Mouse (Mus musculus): Measurements from ENCODE around the gene Psmd10. TPM values are rescaled to one million over a fixed set of nuclear protein-coding genes. Genes with fewer than 3 reads are reported as not detected.
A peak's percentile ranks its signal among the peaks of the same experiment; 100 is the strongest.

The Psmd10 gene
- 10 to 100 TPM; 23.0 to 24.3 TPM for total RNA-seq (2021)
- long read RNA-seq, experiment 1, transcript Psmd10-201 (5 exons, 1,430 nt), result major isoform, 32 of 35 reads
- long read RNA-seq, experiment 1, partial matches to known transcripts, result 1 of 35 reads
- long read RNA-seq, experiment 1, other reads (novel, unspliced or antisense), result 0 of 35 reads
- long read RNA-seq, experiment 2, transcript Psmd10-201 (5 exons, 1,430 nt), result major isoform, 23 of 28 reads
- long read RNA-seq, experiment 2, partial matches to known transcripts, result 0 of 28 reads
- long read RNA-seq, experiment 2, other reads (novel, unspliced or antisense), result 1 of 28 reads

DNA sequence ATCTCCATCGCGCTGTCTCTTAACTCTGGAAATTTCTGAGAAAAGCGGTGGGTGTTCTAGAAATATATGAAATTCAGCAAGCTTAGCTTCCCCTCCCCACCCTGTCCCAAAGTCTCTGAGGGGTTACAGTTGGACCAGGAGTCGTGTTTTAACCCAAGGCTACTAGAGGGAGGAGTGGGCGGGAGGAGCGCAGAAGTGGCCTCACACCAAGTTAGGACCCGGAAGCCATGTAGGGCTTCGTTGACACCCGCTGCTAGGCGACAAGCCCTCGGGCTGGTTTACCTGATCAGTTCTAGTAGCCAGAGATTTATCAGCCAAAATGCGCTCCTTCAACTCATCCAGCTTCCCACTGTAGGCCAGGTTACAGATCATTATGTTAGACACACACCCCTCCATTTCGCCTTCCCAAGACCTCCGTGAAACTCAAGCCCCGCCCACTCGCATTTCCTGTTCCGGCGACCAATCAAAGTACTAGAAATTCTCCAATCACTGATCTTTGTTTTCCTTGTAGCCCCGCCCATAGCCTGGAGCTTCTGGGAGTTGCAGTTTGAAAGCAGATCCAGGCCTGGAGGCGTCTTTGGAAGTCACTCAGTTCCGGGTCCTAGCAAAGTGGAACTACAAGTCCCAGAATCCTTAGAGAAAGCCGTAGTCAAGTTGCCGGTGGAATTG, at the start of gene Psmd10, which contains the start of gene Atg4a:
Gene Psmd10, minus strand, starts transcription at position 457 of the 669 bp plus-strand sequence.
Gene Atg4a, plus strand, starts transcription at position 636 of the 669 bp plus-strand sequence.
- peak; percentile 85 for DNase-seq

DNA sequence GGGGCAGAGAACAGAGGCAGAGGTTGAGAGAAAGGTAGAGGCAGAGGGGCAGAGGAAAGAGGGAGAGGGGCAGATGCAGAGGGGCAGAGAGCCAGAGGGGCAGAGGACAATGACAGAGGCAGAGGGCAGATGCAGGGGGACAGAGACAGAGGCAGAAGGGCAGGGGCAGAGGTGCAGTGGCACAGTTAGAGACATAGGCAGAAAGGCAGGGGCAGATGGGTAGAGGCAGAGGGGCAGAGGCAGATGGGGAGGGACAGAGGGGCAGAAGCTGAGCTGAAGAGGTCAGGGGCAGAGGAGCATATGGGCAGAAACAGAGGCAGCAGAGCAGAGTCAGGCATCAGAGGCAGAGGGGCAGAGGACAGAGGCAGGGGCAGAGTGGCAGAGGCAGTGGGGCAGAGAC, 42.4 kb upstream of the Psmd10 start:
- DNase-seq, result no peak

DNA sequence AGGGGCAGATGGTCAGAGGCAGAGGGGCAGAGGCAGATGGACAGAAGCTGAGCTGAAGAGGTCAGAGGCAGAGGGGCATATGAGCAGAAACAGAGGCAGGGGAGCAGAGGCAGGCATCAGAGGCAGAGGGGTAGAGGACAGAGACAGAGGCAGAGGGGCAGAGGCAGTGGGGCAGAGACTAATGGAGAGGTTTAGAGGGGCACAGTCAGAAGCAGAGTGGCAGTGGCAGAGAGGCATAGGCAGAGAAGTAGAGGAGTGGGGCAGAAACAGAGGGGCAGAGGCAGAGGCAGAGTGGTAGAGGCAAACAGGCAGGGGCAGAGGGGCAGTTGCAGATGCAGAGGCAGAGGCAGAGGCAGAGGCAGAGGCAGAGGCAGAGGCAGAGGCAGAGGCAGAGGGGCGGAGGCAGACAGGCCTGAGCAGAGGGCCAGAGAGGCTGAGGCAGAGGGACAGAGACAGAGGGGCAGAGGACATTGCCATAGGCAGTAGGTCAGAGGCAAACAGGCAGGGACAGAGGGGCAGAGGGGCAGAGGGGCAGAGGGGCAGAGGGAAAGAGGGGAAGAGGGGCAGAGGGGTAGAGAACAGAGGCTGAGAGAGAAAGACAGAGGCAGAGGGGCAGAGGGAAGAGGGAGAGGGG, 41.5 kb upstream of the Psmd10 start:
- no peak for DNase-seq

DNA sequence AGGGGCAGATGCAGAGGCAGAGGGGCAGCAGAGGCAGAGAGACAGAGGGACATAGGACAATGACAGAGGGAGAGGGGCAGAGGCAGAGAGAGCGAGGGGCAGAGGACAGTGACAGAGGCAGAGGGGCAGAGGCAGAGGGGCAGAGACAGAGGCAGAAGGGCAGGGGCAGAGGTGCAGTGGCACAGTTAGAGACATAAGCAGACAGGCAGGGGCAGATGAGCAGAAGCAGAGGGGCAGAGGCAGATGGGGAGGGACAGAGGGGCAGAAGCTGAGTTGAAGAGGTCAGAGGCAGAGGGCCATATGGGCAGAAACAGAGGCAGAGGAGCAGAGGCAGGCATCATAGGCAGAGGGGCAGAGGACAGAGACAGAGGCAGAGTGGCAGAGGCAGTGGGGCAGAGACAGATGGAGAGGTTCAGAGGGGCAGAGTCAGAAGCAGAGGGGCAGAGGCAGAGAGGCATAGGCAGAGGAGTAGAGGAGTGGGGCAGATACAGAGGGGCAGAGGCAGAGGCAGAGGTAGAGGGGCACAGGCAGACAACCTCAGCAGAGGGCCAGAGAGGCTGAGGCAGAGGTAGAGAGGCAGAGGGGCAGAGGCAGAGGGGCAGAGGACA, 40.5 kb upstream of the Psmd10 start:
- no peak for DNase-seq

DNA sequence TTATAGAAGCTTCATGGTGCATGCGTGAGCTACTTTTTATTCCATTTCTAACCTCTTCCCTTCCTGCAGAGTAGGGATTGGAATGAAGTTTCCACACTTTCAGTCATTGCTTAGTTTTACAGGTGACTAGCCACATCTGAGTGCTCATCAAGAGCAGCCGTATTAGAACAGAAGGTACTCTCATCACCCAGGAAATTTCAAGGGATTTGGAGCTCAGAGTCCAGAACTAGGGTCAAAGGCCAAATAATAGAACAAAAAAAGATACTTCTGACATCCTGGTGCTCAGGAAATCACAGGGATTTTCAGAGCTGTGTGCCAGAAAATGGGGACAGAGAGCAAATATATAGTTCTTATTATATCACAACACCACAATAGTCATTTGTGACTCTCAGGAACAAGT, 28.7 kb upstream of the Psmd10 start:
- DNase-seq, result no peak

DNA sequence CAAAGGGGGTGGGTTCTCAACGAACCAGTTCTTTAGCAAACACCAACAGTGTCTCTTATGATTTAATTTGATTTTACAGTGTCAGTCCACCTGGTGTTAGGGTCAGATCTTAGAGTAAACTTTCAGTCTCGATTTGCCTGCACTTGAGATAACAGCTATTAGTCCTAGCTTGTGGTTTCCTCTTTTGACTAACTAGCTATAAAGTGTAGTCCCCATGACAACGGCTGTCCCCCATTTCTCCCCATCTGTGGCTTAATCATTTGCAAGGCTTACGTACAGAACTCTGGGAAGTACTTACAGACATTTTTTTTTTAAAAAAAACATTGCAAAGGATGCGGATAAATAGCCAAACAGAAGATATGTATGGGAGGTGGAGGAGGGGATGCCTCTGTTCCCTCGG, 28.3 kb upstream of the Psmd10 start:
- no peak for DNase-seq

DNA sequence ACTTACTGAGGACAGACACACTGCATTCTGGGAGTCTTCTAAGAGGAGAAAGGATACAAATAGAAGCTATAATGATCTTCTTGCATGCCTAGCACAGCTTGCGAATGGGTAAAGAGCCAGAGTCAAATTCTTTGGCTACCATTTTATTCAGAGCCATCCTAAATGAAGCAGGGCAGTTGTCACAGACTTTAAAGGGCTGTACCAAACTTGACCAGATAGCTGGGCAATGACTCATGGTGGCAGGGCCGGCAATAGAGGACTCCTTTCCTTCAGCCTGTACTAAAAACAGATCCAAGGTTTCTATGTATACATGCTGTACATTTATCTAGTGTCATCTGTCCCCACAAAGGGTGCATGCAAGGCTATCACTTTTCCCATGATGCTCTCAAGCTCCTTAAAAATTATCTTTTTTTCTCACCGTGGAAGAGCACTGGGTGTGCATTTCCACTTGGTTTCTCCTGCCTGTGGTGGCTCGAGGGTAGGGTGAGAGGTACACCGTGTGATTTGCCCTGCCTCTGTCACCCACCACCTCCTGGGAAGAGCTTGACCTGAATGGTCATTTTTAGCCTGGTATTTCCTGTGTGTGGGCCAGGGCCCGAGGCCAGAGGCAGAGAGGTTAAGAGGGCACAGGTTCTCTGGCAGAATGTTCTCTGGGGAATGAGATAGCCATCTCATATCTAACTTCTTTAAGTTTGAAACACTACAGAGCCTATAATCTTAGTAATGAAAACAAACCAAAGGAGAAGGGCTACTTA, 26.9 kb upstream of the Psmd10 start:
- DNase-seq, result peak; percentile 10

DNA sequence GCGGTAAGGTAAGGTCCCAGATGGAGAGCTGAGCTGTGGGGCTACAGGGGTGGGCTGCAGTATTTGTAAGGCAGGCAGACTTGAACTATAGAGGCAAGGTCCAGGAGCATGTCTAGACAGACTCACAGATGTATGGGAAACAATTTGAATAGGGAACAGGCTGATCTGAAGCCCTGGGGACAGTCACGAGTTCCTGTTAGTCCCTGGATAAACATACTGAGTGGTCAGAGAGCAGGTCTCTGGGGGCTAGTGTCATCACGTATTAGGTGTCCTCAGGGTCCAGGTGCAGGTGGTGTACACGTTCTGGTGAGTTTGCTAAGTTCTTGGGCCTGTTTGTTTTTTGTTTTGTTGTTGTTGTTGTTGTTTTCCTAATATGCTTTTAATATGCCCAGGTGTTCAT, 23.6 kb upstream of the Psmd10 start:
- DNase-seq, result no peak

DNA sequence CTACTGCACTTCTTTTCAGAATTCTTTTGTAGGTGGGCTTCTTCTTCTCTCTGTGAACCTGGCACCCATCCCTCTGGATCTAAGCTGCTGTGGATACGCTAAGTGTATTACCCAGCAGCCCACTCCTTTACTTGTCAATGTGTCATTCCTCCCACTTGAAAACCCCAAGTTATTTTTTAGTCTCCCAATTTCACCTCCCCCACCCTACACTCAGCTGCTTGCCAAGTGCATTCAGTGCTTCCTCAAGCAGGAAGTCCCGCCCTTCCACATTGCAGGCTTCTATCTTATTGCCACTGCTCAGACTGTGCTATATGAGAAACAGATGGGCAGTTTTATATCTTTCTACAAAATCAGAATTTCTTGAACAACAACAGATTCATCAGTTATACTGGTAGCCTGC, 23.0 kb upstream of the Psmd10 start:
- DNase-seq, result peak; percentile 12

DNA sequence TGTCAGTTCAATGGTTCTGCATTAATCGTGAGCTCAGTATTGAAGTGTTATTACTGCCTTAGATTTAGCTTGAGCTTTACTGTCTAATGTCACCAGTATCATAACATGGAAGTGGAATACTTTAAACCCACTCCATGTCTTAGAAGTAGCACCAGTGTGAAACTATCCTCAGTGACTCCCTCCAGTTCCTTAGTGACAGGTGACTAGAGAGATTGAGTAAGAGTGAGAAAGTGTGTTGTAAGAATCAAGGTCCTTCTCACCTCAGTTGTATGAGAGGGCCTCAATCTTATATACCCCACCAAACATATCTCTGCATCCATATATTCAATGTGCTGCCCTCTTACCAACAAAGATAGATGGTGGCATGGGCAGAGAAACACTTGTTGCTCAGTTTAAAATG, 22.4 kb upstream of the Psmd10 start:
- no peak for DNase-seq

DNA sequence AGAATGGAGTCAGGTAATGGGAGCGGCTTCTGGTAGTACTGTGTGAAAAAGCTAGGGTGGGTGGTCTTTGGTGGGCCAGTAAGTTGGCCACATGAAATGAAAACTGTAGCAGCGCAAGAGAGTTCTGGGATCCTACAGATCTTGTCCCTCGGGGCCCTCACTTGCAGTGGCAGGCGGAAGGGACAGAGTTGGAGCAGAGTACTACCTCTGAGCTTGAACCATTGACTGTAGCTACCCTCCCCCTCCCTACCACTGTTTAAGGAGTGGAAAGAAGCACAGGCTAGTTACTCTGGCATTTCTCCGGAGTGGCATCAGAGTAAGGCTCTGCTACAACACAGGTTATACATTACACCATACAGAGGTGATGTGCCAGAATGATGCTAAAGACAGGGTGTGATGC, 431 bp upstream of the Psmd10 start:
- DNase-seq, result no peak

DNA sequence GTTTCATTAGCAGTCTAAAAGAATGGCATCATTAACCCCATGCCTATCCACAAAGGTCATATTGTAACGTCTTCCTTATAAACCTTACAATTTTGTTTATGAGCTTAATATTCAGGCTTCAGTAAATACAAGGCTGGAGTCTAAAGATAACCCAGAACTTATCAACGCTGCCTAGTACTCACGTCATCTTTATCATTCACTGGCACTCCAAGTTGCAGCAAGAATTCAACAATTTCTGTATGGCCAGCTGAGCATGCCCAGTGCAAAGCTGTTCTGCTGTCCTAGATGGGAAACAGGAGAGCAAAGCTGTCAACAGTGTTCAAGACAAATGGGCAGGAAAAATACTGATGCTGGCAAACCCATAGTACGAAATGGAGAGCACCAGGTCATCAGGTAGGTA, 2.9 kb downstream of the Psmd10 start:
- no peak for DNase-seq

DNA sequence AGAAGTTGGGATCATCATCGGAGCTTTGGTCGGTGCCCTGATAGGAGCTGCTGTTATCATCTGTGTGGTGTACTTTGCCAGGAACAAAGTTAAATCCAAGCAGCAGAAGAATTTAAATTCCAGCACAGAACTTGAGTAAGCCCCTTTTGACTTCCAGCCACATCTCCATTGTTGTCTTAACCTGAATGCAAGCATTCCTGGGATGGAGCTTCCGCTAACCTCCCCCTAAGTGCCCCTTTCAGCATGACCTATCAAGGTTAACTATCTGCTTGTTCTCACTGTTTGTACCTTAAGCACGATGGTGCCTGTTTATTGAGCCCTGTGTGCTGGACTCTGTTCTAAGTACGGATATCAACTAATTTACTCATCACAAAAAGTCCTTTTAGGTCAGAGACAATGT, 20.3 kb downstream of the Psmd10 start:
- no peak for DNase-seq

DNA sequence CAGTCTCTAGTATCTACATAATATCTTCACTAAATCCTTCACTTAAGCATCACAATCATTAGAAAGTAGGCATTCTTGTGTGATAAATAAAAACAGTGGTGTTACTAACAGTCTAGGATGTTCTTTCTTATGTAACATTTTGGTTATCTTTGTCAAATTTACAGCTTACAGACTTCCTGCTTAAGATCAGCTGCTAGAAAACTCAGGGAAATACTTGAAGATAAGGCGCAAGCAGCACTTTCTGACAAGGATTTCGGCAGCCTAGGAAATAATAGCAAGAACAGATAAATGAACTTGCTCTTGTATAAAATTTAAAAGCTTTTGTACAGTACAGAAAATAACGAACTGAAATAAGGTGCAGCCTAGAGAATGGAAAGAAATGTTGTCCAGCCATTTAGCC, 23.3 kb downstream of the Psmd10 start:
- DNase-seq, result no peak

DNA sequence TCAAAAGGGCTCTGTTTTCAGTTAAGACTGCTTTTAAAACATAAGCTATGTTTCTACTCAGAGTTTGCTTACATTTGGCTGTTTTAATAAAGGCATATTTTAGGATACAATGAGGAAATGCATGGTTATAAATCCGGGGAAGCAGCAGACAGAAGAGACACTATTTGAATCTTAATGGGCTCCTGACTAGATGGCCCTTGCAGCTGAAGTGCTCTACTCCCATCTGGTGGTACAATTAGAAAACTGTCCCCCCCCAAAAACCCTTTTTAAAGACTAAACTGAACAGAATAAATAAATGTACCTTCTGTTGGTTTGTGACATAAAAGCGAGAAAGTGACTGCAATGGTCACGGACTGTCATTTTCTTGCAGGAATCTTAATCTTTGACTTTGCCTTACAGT, 24.5 kb downstream of the Psmd10 start:
- DNase-seq, result no peak

DNA sequence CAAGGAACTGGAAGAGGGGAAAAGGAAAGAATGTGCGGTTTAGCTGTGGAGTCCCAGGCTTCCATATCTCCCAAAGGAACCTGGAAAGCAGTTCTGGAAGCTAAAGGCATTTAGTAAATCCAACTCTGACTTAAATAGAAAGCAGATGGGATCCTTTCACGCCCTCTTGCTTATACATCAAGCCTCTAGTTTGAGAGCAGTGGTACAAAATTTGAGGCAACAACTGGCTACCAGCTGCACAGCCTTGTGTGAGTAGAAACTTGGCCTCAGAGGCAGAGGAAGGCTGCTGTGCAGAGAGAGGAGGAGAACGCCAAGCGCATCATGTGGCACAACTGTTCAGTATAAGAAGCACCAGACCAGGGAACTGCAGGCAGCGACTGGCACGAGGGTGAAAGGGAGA, 35.2 kb downstream of the Psmd10 start:
- DNase-seq, result no peak

DNA sequence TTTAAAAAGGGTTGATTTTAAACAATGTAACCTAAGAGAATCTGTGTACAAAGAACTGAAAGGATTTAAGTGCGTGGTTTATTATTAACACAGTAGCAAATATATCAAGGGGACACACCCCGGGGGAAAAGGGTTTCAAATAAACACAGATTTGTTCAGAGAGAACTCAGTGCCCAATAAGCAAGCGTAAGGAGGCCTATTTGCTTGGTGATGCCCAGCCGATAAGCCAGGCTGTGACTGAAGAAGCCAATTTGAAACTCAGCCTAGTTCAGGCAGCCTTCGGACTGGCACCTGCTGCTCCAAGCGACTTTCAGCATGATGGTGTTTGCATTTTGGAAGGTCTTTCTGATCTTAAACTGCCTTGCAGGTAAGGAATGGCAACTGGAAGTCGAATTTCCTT, 49.2 kb downstream of the Psmd10 start, which contains the start of gene Vsig1:
Gene Vsig1, plus strand, starts transcription at position 249 of the 400 bp plus-strand sequence.
- no peak for DNase-seq

DNA sequence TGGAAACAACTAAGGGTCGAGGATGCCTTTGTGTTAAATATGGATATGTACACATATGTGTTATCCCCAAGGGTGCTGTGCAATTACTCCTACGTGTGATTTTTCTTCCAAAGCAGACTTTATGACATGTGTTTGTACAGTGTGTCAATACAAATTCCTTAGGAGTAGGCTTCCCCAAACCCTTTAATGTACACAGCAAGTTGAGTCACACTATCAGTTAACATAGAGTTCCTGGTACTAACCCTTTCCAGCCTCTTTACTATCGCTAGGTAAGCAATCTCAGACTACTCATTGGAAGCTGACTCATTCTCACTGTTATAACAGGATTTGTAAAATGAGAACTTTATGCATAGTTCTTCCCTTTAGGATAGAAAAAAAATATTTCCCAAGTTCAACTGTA, 53.0 kb downstream of the Psmd10 start:
- DNase-seq, result no peak
